Mouse (Mus musculus): Measurements from ENCODE around the gene Rnf8.

GRCm38 (mm10) chr17:29660762-29661391 lies 46.3 kb downstream of the Rnf8 start:
- TF ChIP-seq POLR2A (IDR thresholded peaks at IDR 0.05; ENCODE audit: insufficient read depth, low read depth, low read length) (no peak), CTCF (IDR thresholded peaks at IDR 0.05) (no peak)
